Mouse (Mus musculus): ENCODE data around the gene Hs1bp3. TPM values are rescaled to one million over a fixed set of nuclear protein-coding genes. Genes with fewer than 3 reads are reported as not detected.

The Hs1bp3 gene
- polyA plus RNA-seq, 1 experiment from 2014 or later: 20.0 TPM

DNA sequence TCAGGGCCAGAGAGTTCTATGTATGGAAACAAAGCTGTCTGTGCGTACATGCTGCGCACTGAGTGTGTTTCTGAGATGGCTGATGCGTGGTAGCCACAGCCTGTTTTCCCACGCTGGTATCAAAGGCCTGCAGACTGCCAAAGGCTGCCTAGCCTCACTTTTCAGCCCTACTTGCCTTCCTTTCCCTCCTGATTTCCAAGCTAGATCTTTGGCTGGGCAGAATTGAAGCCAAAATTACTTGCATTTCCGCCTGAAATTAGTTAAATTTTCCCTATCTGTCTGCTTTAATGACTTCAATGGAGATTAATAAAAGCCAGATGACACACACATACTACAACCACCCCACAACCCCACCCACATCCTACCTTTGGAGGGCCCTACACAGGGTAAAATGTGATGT lies 12.7 kb upstream of the Hs1bp3 start:
- Histone ChIP-seq H3K27me3 (ENCODE audit: insufficient read depth, low read length) (peaks cover 92% of the 10 kb centered on the region), H3K4me1 (ENCODE audit: insufficient read depth, low read length) (peaks cover 9% of the 10 kb centered on the region; the same call in 1 of the 2 replicates), H3K27ac (ENCODE audit: low read length) (no peak overlapping the region), H3K9me3 (ENCODE audit: low read length) (no peaks in the 10 kb centered on the region), H3K4me3 (ENCODE audit: low read length) (peak overlapping the region; percentile 6; the same call in 1 of the 2 replicates), H3K4me2 (replicated peaks; ENCODE audit: low read depth, low read length) (no peak overlapping the region), H3K36me3 (ENCODE audit: insufficient read depth, low read length) (no peaks in the 10 kb centered on the region), H3K9ac (replicated peaks; ENCODE audit: low read length) (no peak overlapping the region)
- no peak for ATAC-seq (ENCODE audit: low FRiP score, low TSS enrichment)
- WGBS: 51% methylated on average over 5 of the region's 5 CpGs

GRCm38 (mm10) chr12:8301011-8301814 lies 12.0 kb upstream of the Hs1bp3 start:
- WGBS: 6% methylated on average over 46 of the region's 46 CpGs
- ATAC-seq (ENCODE audit: low FRiP score, low TSS enrichment): 0 out of 2 replicates have a peak, but pooled peaks have one; percentile 2
- H3K9ac ChIP-seq (replicated peaks; ENCODE audit: low read length): peak overlapping the region; percentile 52
- peaks cover 12% of the 10 kb centered on the region; the same call in 1 of the 2 replicates for H3K4me1 ChIP-seq (ENCODE audit: insufficient read depth, low read length)
- no peak overlapping the region for H3K27ac ChIP-seq (ENCODE audit: low read length)
- peak overlapping the region; percentile 69 for H3K4me2 ChIP-seq (replicated peaks; ENCODE audit: low read depth, low read length)
- H3K27me3 ChIP-seq (ENCODE audit: insufficient read depth, low read length): peaks cover 93% of the 10 kb centered on the region
- no peaks in the 10 kb centered on the region for H3K9me3 ChIP-seq (ENCODE audit: low read length)
- peak overlapping the region; percentile 50 for H3K4me3 ChIP-seq (ENCODE audit: low read length)
- H3K36me3 ChIP-seq (ENCODE audit: insufficient read depth, low read length): no peaks in the 10 kb centered on the region

- peaks cover 14% of the 10 kb centered on the region; the same call in 1 of the 2 replicates for H3K4me1 ChIP-seq (ENCODE audit: insufficient read depth, low read length)
- H3K27ac ChIP-seq (ENCODE audit: low read length): no peak within 1 kb of the TSS
- peaks cover 88% of the 10 kb centered on the region for H3K27me3 ChIP-seq (ENCODE audit: insufficient read depth, low read length)
- peak within 1 kb of the TSS; percentile 50 for H3K4me3 ChIP-seq (ENCODE audit: low read length)
- peak; percentile 66 for ATAC-seq (ENCODE audit: low FRiP score, low TSS enrichment)
- under 1% methylated on average over 50 of the region's 53 CpGs for WGBS
- H3K36me3 ChIP-seq (ENCODE audit: insufficient read depth, low read length): no peaks in the 10 kb centered on the region
- peak within 1 kb of the TSS; percentile 69 for H3K4me2 ChIP-seq (replicated peaks; ENCODE audit: low read depth, low read length)
- H3K9me3 ChIP-seq (ENCODE audit: low read length): no peaks in the 10 kb centered on the region
- peak within 1 kb of the TSS; percentile 52 for H3K9ac ChIP-seq (replicated peaks; ENCODE audit: low read length)
Measured at GRCm38 (mm10) chr12:8301841-8302431, 11.3 kb upstream of the Hs1bp3 start, which contains the start of gene Gdf7. Gene Gdf7, minus strand, starts transcription at chr12:8301954.

- 42% methylated on average over 2 of the region's 2 CpGs for WGBS
- Histone ChIP-seq H3K4me2 (replicated peaks; ENCODE audit: low read depth, low read length) (no peak overlapping the region), H3K9ac (replicated peaks; ENCODE audit: low read length) (no peak overlapping the region), H3K27me3 (ENCODE audit: insufficient read depth, low read length) (peaks cover 65% of the 10 kb centered on the region), H3K9me3 (ENCODE audit: low read length) (no peaks in the 10 kb centered on the region), H3K4me3 (ENCODE audit: low read length) (no peak overlapping the region), H3K27ac (ENCODE audit: low read length) (no peak overlapping the region), H3K4me1 (ENCODE audit: insufficient read depth, low read length) (peaks cover 14% of the 10 kb centered on the region; the same call in 1 of the 2 replicates), H3K36me3 (ENCODE audit: insufficient read depth, low read length) (no peaks in the 10 kb centered on the region)
- ATAC-seq (ENCODE audit: low FRiP score, low TSS enrichment): no peak
Measured at GRCm38 (mm10) chr12:8305258-8305657, 8.0 kb upstream of the Hs1bp3 start.

DNA sequence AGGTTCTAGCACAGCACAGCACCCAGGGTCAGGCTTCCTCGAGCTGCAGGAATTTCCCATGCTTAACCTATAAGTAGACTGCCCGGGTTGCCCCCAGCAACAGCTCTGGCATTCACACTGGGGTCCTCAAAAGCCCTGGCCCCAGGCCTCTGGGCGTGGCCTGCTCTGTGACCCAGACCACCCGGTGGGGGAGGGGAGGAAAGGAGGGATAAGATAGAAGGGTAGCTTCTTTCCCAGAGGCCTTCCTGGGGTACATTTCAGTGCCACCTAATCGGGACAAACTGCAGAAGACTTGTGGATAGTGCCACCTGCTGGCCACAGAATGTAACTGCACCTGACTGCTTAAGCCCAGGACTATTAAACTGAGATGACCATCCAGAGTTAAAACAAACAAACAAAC lies 6.8 kb upstream of the Hs1bp3 start:
- ATAC-seq (ENCODE audit: low FRiP score, low TSS enrichment): peak; percentile 33
- Histone ChIP-seq H3K9ac (replicated peaks; ENCODE audit: low read length) (no peak overlapping the region), H3K4me1 (ENCODE audit: insufficient read depth, low read length) (peaks cover 17% of the 10 kb centered on the region), H3K36me3 (ENCODE audit: insufficient read depth, low read length) (no peaks in the 10 kb centered on the region), H3K27me3 (ENCODE audit: insufficient read depth, low read length) (peaks cover 58% of the 10 kb centered on the region), H3K4me2 (replicated peaks; ENCODE audit: low read depth, low read length) (no peak overlapping the region), H3K9me3 (ENCODE audit: low read length) (no peaks in the 10 kb centered on the region), H3K27ac (ENCODE audit: low read length) (no peak overlapping the region), H3K4me3 (ENCODE audit: low read length) (no peak overlapping the region)
- WGBS: 5% methylated on average over 5 of the region's 5 CpGs

DNA sequence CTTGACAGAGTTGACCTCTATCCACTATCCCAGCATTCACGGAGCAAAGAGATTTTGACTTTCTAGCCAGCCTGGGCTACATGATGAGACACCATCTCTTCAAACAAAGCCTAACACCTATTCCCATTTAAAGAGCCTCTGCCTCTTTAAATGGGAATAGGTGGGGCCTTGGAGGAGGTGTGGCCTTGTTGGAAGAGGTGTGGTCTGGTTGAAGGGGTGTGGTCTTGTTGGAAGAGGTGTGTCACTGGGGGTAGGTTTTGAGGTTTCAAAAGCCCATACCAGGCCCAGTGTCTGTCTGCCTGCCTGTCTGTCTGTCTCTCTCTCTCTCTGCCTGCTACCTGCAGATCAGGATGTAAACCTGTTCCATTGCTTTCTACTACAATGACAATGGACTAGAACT lies 6.3 kb upstream of the Hs1bp3 start:
- no peak overlapping the region for H3K27ac ChIP-seq (ENCODE audit: low read length)
- no peak overlapping the region for H3K4me2 ChIP-seq (replicated peaks; ENCODE audit: low read depth, low read length)
- peaks cover 56% of the 10 kb centered on the region for H3K27me3 ChIP-seq (ENCODE audit: insufficient read depth, low read length)
- ATAC-seq (ENCODE audit: low FRiP score, low TSS enrichment): no peak
- no peak overlapping the region for H3K9ac ChIP-seq (replicated peaks; ENCODE audit: low read length)
- no peak overlapping the region for H3K4me3 ChIP-seq (ENCODE audit: low read length)
- 63% methylated on average over 1 of the region's 1 CpGs for WGBS
- no peaks in the 10 kb centered on the region for H3K9me3 ChIP-seq (ENCODE audit: low read length)
- H3K36me3 ChIP-seq (ENCODE audit: insufficient read depth, low read length): no peaks in the 10 kb centered on the region
- H3K4me1 ChIP-seq (ENCODE audit: insufficient read depth, low read length): peaks cover 12% of the 10 kb centered on the region

- WGBS: 33% methylated on average over 17 of the region's 17 CpGs
Measured at GRCm38 (mm10) chr12:8310992-8311391, 2.2 kb upstream of the Hs1bp3 start.

GRCm38 (mm10) chr12:8312266-8312665 lies 966 bp upstream of the Hs1bp3 start:
- Histone ChIP-seq H3K36me3 (ENCODE audit: insufficient read depth, low read length) (no peaks in the 10 kb centered on the region), H3K27ac (ENCODE audit: low read length) (no peak overlapping the region), H3K27me3 (ENCODE audit: insufficient read depth, low read length) (peaks cover 17% of the 10 kb centered on the region; the same call in 1 of the 2 replicates), H3K9me3 (ENCODE audit: low read length) (no peaks in the 10 kb centered on the region), H3K4me2 (replicated peaks; ENCODE audit: low read depth, low read length) (no peak overlapping the region), H3K9ac (replicated peaks; ENCODE audit: low read length) (no peak overlapping the region), H3K4me3 (ENCODE audit: low read length) (no peak overlapping the region), H3K4me1 (ENCODE audit: insufficient read depth, low read length) (peaks cover 13% of the 10 kb centered on the region)
- WGBS: 83% methylated on average over 4 of the region's 4 CpGs
- ATAC-seq (ENCODE audit: low FRiP score, low TSS enrichment): no peak

More at GRCm38 (mm10) chr12:8310992-8311391, 2.2 kb upstream of the Hs1bp3 start:
- H3K4me1 ChIP-seq (ENCODE audit: insufficient read depth, low read length): peaks cover 18% of the 10 kb centered on the region
- no peak overlapping the region for H3K9ac ChIP-seq (replicated peaks; ENCODE audit: low read length)
- no peak overlapping the region for H3K27ac ChIP-seq (ENCODE audit: low read length)
- H3K4me3 ChIP-seq (ENCODE audit: low read length): no peak overlapping the region
- H3K27me3 ChIP-seq (ENCODE audit: insufficient read depth, low read length): peaks cover 19% of the 10 kb centered on the region
- H3K4me2 ChIP-seq (replicated peaks; ENCODE audit: low read depth, low read length): peak overlapping the region; percentile 40
- no peak for ATAC-seq (ENCODE audit: low FRiP score, low TSS enrichment)
- H3K9me3 ChIP-seq (ENCODE audit: low read length): no peaks in the 10 kb centered on the region
- H3K36me3 ChIP-seq (ENCODE audit: insufficient read depth, low read length): no peaks in the 10 kb centered on the region

DNA sequence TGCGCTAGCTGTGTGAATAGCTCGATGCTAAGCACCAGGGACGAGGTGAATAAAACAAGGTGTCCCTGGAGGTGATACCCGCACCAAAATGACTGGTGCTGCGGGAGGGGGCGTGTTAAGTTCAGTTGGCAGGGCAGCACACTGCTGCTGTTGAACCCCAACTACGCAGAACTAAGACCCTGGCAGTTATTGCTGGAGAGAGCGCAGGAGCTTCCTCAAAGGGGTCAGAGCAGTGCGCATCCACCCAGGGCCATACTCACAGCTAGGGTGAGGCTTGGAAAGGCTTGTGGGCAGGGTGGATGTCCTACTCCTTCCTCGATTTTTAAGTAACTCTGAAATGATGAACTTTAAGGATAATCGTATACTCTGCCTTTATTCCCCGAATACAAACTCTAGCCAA lies 541 bp downstream of the Hs1bp3 start:
- H3K27ac ChIP-seq (ENCODE audit: low read length): no peak overlapping the region
- H3K9ac ChIP-seq (replicated peaks; ENCODE audit: low read length): peak overlapping the region; percentile 84
- peaks cover 13% of the 10 kb centered on the region for H3K4me1 ChIP-seq (ENCODE audit: insufficient read depth, low read length)
- H3K9me3 ChIP-seq (ENCODE audit: low read length): no peaks in the 10 kb centered on the region
- 21% methylated on average over 12 of the region's 12 CpGs for WGBS
- H3K4me2 ChIP-seq (replicated peaks; ENCODE audit: low read depth, low read length): peak overlapping the region; percentile 96
- ATAC-seq (ENCODE audit: low FRiP score, low TSS enrichment): peak; percentile 28; the same call in 1 of the 2 replicates
- H3K4me3 ChIP-seq (ENCODE audit: low read length): peak overlapping the region; percentile 80
- peaks cover 13% of the 10 kb centered on the region; the same call in 1 of the 2 replicates for H3K27me3 ChIP-seq (ENCODE audit: insufficient read depth, low read length)
- peaks cover 9% of the 10 kb centered on the region for H3K36me3 ChIP-seq (ENCODE audit: insufficient read depth, low read length)
